Mouse (Mus musculus) CH12.LX (cell line): ENCODE measurements around the gene 2310033P09Rik. TPM values are rescaled to one million over a fixed set of nuclear protein-coding genes. Genes with fewer than 3 reads are reported as not detected.

ENCODE experiments used
- DNase-seq: peaks from one replicate; pipeline ENCODE4 v3.0.0-alpha.2; 2013; ENCODE audit errors: extremely low read depth
- H3K27ac ChIP-seq: 2 replicates; pipeline ENCODE4 v1.5.1; 2012; ENCODE audit warnings: low read depth, mild to moderate bottlenecking, control low read depth, moderate library complexity; ENCODE audit not compliant: insufficient read depth
- H3K27me3 ChIP-seq: replicated peaks from 2 replicates; pipeline ENCODE3; 2012; ENCODE audit warnings: inconsistent platforms
- H3K36me3 ChIP-seq, 2 experiments: replicated peaks in 1 of 2; 2 replicates each; pipeline versions ENCODE3 to v1.6.1; 2012; ENCODE audit warnings: inconsistent platforms in 1 of 2, low read length in 1 of 2, mild to moderate bottlenecking in 1 of 2, mixed read lengths in 1 of 2, moderate library complexity in 1 of 2; ENCODE audit not compliant: control insufficient read depth in 1 of 2, insufficient read depth in 1 of 2
- H3K4me1 ChIP-seq, 2 experiments: 2 replicates each; pipeline ENCODE4 v1.6.1; 2012; ENCODE audit warnings: inconsistent platforms in 1 of 2, moderate library complexity in 1 of 2; ENCODE audit not compliant: insufficient read depth in 2 of 2, control insufficient read depth in 1 of 2
- H3K4me2 ChIP-seq: 2 replicates; pipeline ENCODE4 v1.6.1; 2012; ENCODE audit warnings: low read depth, mild to moderate bottlenecking, control low read depth; ENCODE audit not compliant: poor library complexity, insufficient read depth, severe bottlenecking
- H3K4me3 ChIP-seq, 3 experiments: fragments of 150-350 bp in 1 of 3; sonication (generic) in 1 of 3; replicated peaks in 1 of 3; 2 replicates each; pipeline versions ENCODE3 to v1.5.1; 2011 to 2012; ENCODE audit warnings: low read depth in 2 of 3, low read length in 2 of 3, mild to moderate bottlenecking in 2 of 3, moderate library complexity in 2 of 3, control low read depth in 1 of 3, improper control_type of control experiment in 1 of 3, inconsistent platforms in 1 of 3, mixed read lengths in 1 of 3; ENCODE audit not compliant: poor library complexity in 1 of 3
- H3K79me2 ChIP-seq: replicated peaks from 2 replicates; pipeline ENCODE4 v1.6.1; 2012; ENCODE audit warnings: mild to moderate bottlenecking, moderate library complexity; ENCODE audit not compliant: control insufficient read depth, poor library complexity, insufficient read depth, severe bottlenecking; ENCODE audit errors: extremely low read depth
- H3K9ac ChIP-seq: 2 replicates; pipeline ENCODE4 v1.6.1; 2012; ENCODE audit warnings: low read depth, mild to moderate bottlenecking, control low read depth, moderate library complexity; ENCODE audit not compliant: insufficient read depth
- H3K9me3 ChIP-seq: replicated peaks from 2 replicates; pipeline ENCODE3; 2012; ENCODE audit warnings: low read length, inconsistent platforms, mixed read lengths
- BHLHE40 ChIP-seq: IDR thresholded peaks from 2 replicates; pipeline ENCODE4 v1.6.1; 2011; ENCODE audit warnings: mild to moderate bottlenecking, low read depth, low read length, improper control_type of control experiment
- CHD1 ChIP-seq: IDR thresholded peaks from 2 replicates; pipeline ENCODE4 v1.6.1; 2012; ENCODE audit warnings: low read depth, low read length, improper control_type of control experiment, inconsistent platforms
- CHD2 ChIP-seq: IDR thresholded peaks from 2 replicates; pipeline ENCODE4 v1.6.1; 2011; ENCODE audit warnings: low read length, improper control_type of control experiment
- E2F4 ChIP-seq: IDR thresholded peaks from 2 replicates; pipeline ENCODE4 v1.6.1; 2011; ENCODE audit warnings: low read depth, low read length, improper control_type of control experiment; ENCODE audit not compliant: insufficient replicate concordance
- ELF1 ChIP-seq: IDR thresholded peaks from 2 replicates; pipeline ENCODE4 v1.6.1; 2014; ENCODE audit warnings: low read depth, mild to moderate bottlenecking, inconsistent platforms, low read length, improper control_type of control experiment
- EP300 ChIP-seq: IDR thresholded peaks from 2 replicates; pipeline ENCODE4 v1.6.1; 2011; ENCODE audit warnings: low read length, improper control_type of control experiment
- ETS1 ChIP-seq: conservative IDR thresholded peaks from 2 replicates; pipeline ENCODE4 v1.6.1; 2012; ENCODE audit warnings: low read depth, mild to moderate bottlenecking, inconsistent platforms, low read length, improper control_type of control experiment, moderate library complexity
- GABPA ChIP-seq: IDR thresholded peaks from 2 replicates; pipeline ENCODE4 v1.6.1; 2012; ENCODE audit warnings: low read depth, low read length, improper control_type of control experiment, inconsistent platforms; ENCODE audit not compliant: insufficient replicate concordance
- HCFC1 ChIP-seq: IDR thresholded peaks from 2 replicates; pipeline ENCODE4 v1.6.1; 2012; ENCODE audit warnings: low read depth, mild to moderate bottlenecking, inconsistent platforms, low read length, improper control_type of control experiment
- IRF4 ChIP-seq: IDR thresholded peaks from 2 replicates; pipeline ENCODE4 v1.6.1; 2014; ENCODE audit warnings: low read depth, mild to moderate bottlenecking, inconsistent platforms, low read length, improper control_type of control experiment
- JUN ChIP-seq: IDR thresholded peaks from 2 replicates; pipeline ENCODE4 v1.6.1; 2011; ENCODE audit warnings: low read depth, mild to moderate bottlenecking, low read length, improper control_type of control experiment, moderate library complexity; ENCODE audit not compliant: insufficient read depth
- JUND ChIP-seq: conservative IDR thresholded peaks from 2 replicates; pipeline ENCODE4 v1.6.1; 2011; ENCODE audit warnings: low read depth, low read length, improper control_type of control experiment
- MAFK ChIP-seq: IDR thresholded peaks from 2 replicates; pipeline ENCODE4 v1.6.1; 2011; ENCODE audit warnings: low read length, improper control_type of control experiment; ENCODE audit not compliant: insufficient replicate concordance
- MAX ChIP-seq: IDR thresholded peaks from 2 replicates; pipeline ENCODE4 v1.6.1; 2011; ENCODE audit warnings: low read length, improper control_type of control experiment
- MAZ ChIP-seq: IDR thresholded peaks from 2 replicates; pipeline ENCODE4 v1.6.1; 2012; ENCODE audit warnings: low read depth, mild to moderate bottlenecking, inconsistent platforms, low read length, improper control_type of control experiment, moderate library complexity
- MEF2A ChIP-seq: IDR thresholded peaks from 2 replicates; pipeline ENCODE4 v1.6.1; 2014; ENCODE audit warnings: low read depth, mild to moderate bottlenecking, inconsistent platforms, low read length, improper control_type of control experiment, borderline replicate concordance
- MXI1 ChIP-seq: IDR thresholded peaks from 2 replicates; pipeline ENCODE4 v1.6.1; 2011; ENCODE audit warnings: mild to moderate bottlenecking, low read depth, low read length, improper control_type of control experiment
- MYC ChIP-seq: IDR thresholded peaks from 2 replicates; pipeline ENCODE4 v1.6.1; 2011; ENCODE audit warnings: low read depth, mild to moderate bottlenecking, improper control_type of control experiment, low read length
- NELFE ChIP-seq: IDR thresholded peaks from 2 replicates; pipeline ENCODE4 v1.6.1; 2011; ENCODE audit warnings: low read depth, low read length, improper control_type of control experiment
- NRF1 ChIP-seq: IDR thresholded peaks from 2 replicates; pipeline ENCODE4 v1.6.1; 2014; ENCODE audit warnings: low read depth, mild to moderate bottlenecking, inconsistent platforms, low read length, improper control_type of control experiment, moderate library complexity
- PAX5 ChIP-seq: IDR thresholded peaks from 2 replicates; pipeline ENCODE4 v1.6.1; 2012; ENCODE audit warnings: low read length, inconsistent platforms, mixed read lengths
- POLR2A ChIP-seq: IDR thresholded peaks from 2 replicates; pipeline ENCODE4 v1.6.1; 2011; ENCODE audit warnings: low read depth, mild to moderate bottlenecking, improper control_type of control experiment, low read length
- SIN3A ChIP-seq: IDR thresholded peaks from 2 replicates; pipeline ENCODE4 v1.6.1; 2012; ENCODE audit warnings: low read length, improper control_type of control experiment, inconsistent platforms
- SMC3 ChIP-seq: IDR thresholded peaks from 2 replicates; pipeline ENCODE4 v1.6.1; 2011; ENCODE audit warnings: low read depth, low read length, improper control_type of control experiment
- TBP ChIP-seq: conservative IDR thresholded peaks from 2 replicates; pipeline ENCODE4 v1.6.1; 2011; ENCODE audit warnings: low read depth, low read length, improper control_type of control experiment
- TCF12 ChIP-seq: IDR thresholded peaks from 2 replicates; pipeline ENCODE4 v1.6.1; 2014; ENCODE audit warnings: low read depth, mild to moderate bottlenecking, inconsistent platforms, low read length, improper control_type of control experiment
- UBTF ChIP-seq: IDR thresholded peaks from 2 replicates; pipeline ENCODE4 v1.6.1; 2012; ENCODE audit warnings: low read depth, mild to moderate bottlenecking, inconsistent platforms, low read length, improper control_type of control experiment, moderate library complexity
- USF2 ChIP-seq: conservative IDR thresholded peaks from 2 replicates; pipeline ENCODE4 v1.6.1; 2011; ENCODE audit warnings: low read depth, low read length, improper control_type of control experiment
- ZC3H11A ChIP-seq: IDR thresholded peaks from 2 replicates; pipeline ENCODE4 v1.6.1; 2012; ENCODE audit warnings: low read depth, mild to moderate bottlenecking, inconsistent platforms, low read length, improper control_type of control experiment
- ZMIZ1 ChIP-seq: IDR thresholded peaks from 2 replicates; pipeline ENCODE4 v1.6.1; 2012; ENCODE audit warnings: low read depth, mild to moderate bottlenecking, inconsistent platforms, low read length, improper control_type of control experiment
- ZNF384 ChIP-seq: IDR thresholded peaks from 2 replicates; pipeline ENCODE4 v1.6.1; 2012; ENCODE audit warnings: low read depth, low read length, improper control_type of control experiment, inconsistent platforms
- dilution Hi-C: fragments of 300-500 bp; cut with MboI; formaldehyde crosslinking; loops from 2 replicates; pipeline ENCODE4 v1.14.3; 2020; ENCODE audit warnings: low sequenced_read_pairs; ENCODE audit not compliant: extremely low pct_unique_long_range_greater_than_20kb, extremely low pct_ligation_motif_present
- in situ Hi-C: fragments of 300-500 bp; cut with MboI; formaldehyde crosslinking; loops from 3 replicates; pipeline ENCODE4 v1.14.3; 2019; ENCODE audit warnings: low sequenced_read_pairs, low pct_ligation_motif_present, low pct_unique_long_range_greater_than_20kb, mixed read lengths
- polyA plus RNA-seq: library from polyadenylated mRNA; unstranded; fragments of >175 nt; gene quantifications from 2 replicates; pipeline ENCODE4 v1.2.1, GENCODE M21; 2012; ENCODE audit warnings: low read depth; ENCODE audit not compliant: insufficient read length
- total RNA-seq, 2 experiments: library from RNA; depleted of rRNA; stranded (reverse); fragments of 300-350 nt in 1 of 2; fragments of >200 nt in 1 of 2; gene quantifications; 2 replicates each; pipeline ENCODE4 v1.2.3; 2012 to 2014

2310033P09Rik gene
- total and polyA plus RNA-seq, 3 experiments, result 7.9 to 44.1 (median 15.3) TPM

DNA sequence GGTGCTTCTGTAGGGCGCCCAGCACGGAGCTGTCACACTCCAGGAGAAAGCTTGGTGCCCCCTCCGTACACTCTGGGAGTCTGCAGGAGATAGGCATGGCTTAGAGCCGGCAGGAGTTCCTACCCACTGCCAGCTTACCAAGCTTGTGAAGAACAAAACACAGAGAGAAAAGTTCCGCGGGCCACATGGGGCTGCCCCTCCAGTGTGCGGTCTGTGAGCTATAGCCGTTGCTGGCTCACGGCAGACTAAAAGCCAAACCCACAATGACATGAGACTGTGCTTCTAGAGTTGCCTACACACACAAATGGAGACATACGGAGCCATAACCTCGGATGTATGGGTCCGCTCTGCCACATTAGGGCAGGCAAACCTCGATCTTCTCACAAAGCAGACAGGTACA, 49.0 kb upstream of the 2310033P09Rik start:
- Histone ChIP-seq H3K4me2 (peak overlapping the region; percentile 11), H3K27me3 (no peaks in the 10 kb centered on the region), H3K27ac (peak overlapping the region; percentile 15; the same call in 1 of the 2 replicates), H3K4me1 (peaks cover 24 to 52% of the 10 kb centered on the region in 2 experiments), H3K9me3 (no peaks in the 10 kb centered on the region)
- in situ Hi-C loops, result no loop called here
- TF ChIP-seq TCF12, result peak; percentile 54; the same call in 1 of the 2 replicates
- TF ChIP-seq MAZ, result peak; percentile 48; the same call in 1 of the 2 replicates
- TF ChIP-seq GABPA, result no peak
- peak; percentile 78 for TF ChIP-seq MXI1
- TF ChIP-seq BHLHE40, result peak; percentile 61
- no peak for TF ChIP-seq ZMIZ1
- peak; percentile 80 for TF ChIP-seq MAX
- peak; percentile 50; the same call in 1 of the 2 replicates for TF ChIP-seq NELFE
- TF ChIP-seq ETS1, result peak; percentile 52
- TF ChIP-seq HCFC1, result 0 out of 2 replicates have a peak, but pooled peaks have one; percentile 16
- no peak for TF ChIP-seq CHD1
- TF ChIP-seq PAX5, result no peak
- no peak for TF ChIP-seq USF2
- TF ChIP-seq CHD2, result no peak
- TF ChIP-seq E2F4, result no peak
- no peak for TF ChIP-seq POLR2A
- peak; percentile 61; the same call in 1 of the 2 replicates for TF ChIP-seq SIN3A
- TF ChIP-seq UBTF, result peak; percentile 81; the same call in 1 of the 2 replicates
- TF ChIP-seq SMC3, result no peak
- TF ChIP-seq ZC3H11A, result no peak
- 0 out of 2 replicates have a peak, but pooled peaks have one; percentile 25 for TF ChIP-seq TBP
- 0 out of 2 replicates have a peak, but pooled peaks have one; percentile 24 for TF ChIP-seq MAFK
- TF ChIP-seq JUN, result no peak
- peak; percentile 74 for TF ChIP-seq EP300
- peak; percentile 65; the same call in 1 of the 2 replicates for TF ChIP-seq IRF4
- peak; percentile 71 for TF ChIP-seq MEF2A
- TF ChIP-seq ELF1, result peak; percentile 37; the same call in 1 of the 2 replicates
- peak; percentile 12; the same call in 1 of the 2 replicates for TF ChIP-seq NRF1
- TF ChIP-seq JUND, result no peak
- peak; percentile 63; the same call in 1 of the 2 replicates for TF ChIP-seq MYC
- no peak for TF ChIP-seq ZNF384
- TF ChIP-seq, all 38 proteins: peak for 18
- DNase-seq, result peak; percentile 72
- Histone ChIP-seq H3K79me2 (no peaks in the 10 kb centered on the region), H3K36me3 (peaks cover 11 to 36% of the 10 kb centered on the region in 2 experiments), H3K9ac (no peak overlapping the region), H3K4me3 (peak overlapping the region; percentile 7 to 27 (median 8))
- dilution Hi-C loops, result no loop called here
